Mouse (Mus musculus) neutrophil, adult 59 days (primary cell): ENCODE data around the gene Syvn1. TPM values are rescaled to one million over a fixed set of nuclear protein-coding genes. Genes with fewer than 3 reads are reported as not detected.

ENCODE experiments used
- total RNA-seq, 2 experiments: library from RNA; stranded (reverse); gene quantifications; 1 replicate in 1 of 2; 2 replicates in 1 of 2; pipeline ENCODE4 v1.2.4; 2023

Gene Syvn1
- total RNA-seq: 10 to 100 TPM; 45.6 to 51.2 TPM

GRCm38 (mm10) chr19:6046294-6047153 lies at the start of gene Syvn1:
TSS of gene Syvn1 (plus strand) at chr19:6046576.

GRCm38 (mm10) chr19:6015511-6016315 lies 30.7 kb upstream of the Syvn1 start, which contains the start of gene Capn1:
TSS of gene Capn1 (minus strand) at chr19:6015897.

GRCm38 (mm10) chr19:6057313-6058096 lies 11.1 kb downstream of the Syvn1 start, which contains the start of the genes Mrpl49 and Fau:
TSS of gene Mrpl49 (minus strand) at chr19:6057785.
TSS of gene Fau (plus strand) at chr19:6057844.

GRCm38 (mm10) chr19:6061021-6061533 lies 14.7 kb downstream of the Syvn1 start, which contains the start of gene Znhit2:
TSS of gene Znhit2 (plus strand) at chr19:6061192.

GRCm38 (mm10) chr19:6067724-6068415 lies 21.5 kb downstream of the Syvn1 start, which contains the start of gene Tm7sf2:
TSS of gene Tm7sf2 (minus strand) at chr19:6068373.

GRCm38 (mm10) chr19:6076564-6077393 lies 30.4 kb downstream of the Syvn1 start, which contains the start of gene Vps51:
TSS of gene Vps51 (minus strand) at chr19:6077231.

GRCm38 (mm10) chr19:6079983-6080480 lies 33.7 kb downstream of the Syvn1 start, which contains the start of gene Tmem262:
TSS of gene Tmem262 (plus strand) at chr19:6080033.

GRCm38 (mm10) chr19:6082156-6082555 lies 35.8 kb downstream of the Syvn1 start, which contains the start of gene Gm28374:
TSS of gene Gm28374 (minus strand) at chr19:6082256.

GRCm38 (mm10) chr19:6084478-6085248 lies 38.3 kb downstream of the Syvn1 start, which contains the start of the genes Zfpl1 and Cdca5:
TSS of gene Zfpl1 (minus strand) at chr19:6084956.
TSS of gene Cdca5 (plus strand) at chr19:6084983.

GRCm38 (mm10) chr19:6094119-6094518 lies 47.7 kb downstream of the Syvn1 start, which contains the start of gene AC131692.1:
TSS of gene AC131692.1 (plus strand) at chr19:6094419.

Other genes starting within 250 kb of the Syvn1 start
- gene Frmd8, start 171.3 kb upstream of the Syvn1 start, total RNA-seq: 10 to 100 TPM; 56.7 to 60.3 TPM
- 10 to 100 TPM; 54.1 to 58.0 TPM for gene Slc25a45, start 168.8 kb upstream of the Syvn1 start, total RNA-seq
- gene Tigd3, start 152.4 kb upstream of the Syvn1 start, total RNA-seq: 1 to 10 TPM; 1.6 to 2.0 TPM
- gene Dpf2, start 133.6 kb upstream of the Syvn1 start, total RNA-seq: 100 to 1,000 TPM; 109 to 122 TPM
- gene Cdc42ep2, start 121.8 kb upstream of the Syvn1 start, total RNA-seq: 1 to 10 TPM; 4.5 to 5.0 TPM
- 10 to 100 TPM; 30.9 to 35.0 TPM for gene Pola2, start 82.4 kb upstream of the Syvn1 start, total RNA-seq
- 1 to 10 TPM; 2.0 to 2.5 TPM for gene Slc22a20, start 60.4 kb upstream of the Syvn1 start, total RNA-seq
- 100 to 1,000 TPM; 247 to 265 TPM for gene Capn1, start 30.7 kb upstream of the Syvn1 start, total RNA-seq
- gene Mrpl49, start 11.2 kb downstream of the Syvn1 start, total RNA-seq: 10 to 100 TPM; 15.8 to 16.7 TPM
- 1,000 to 10,000 TPM; 1,540 to 1,651 TPM for gene Fau, start 11.3 kb downstream of the Syvn1 start, total RNA-seq
- 10 to 100 TPM; 11.2 to 11.7 TPM for gene Znhit2, start 14.6 kb downstream of the Syvn1 start, total RNA-seq
- gene Tm7sf2, start 21.8 kb downstream of the Syvn1 start, total RNA-seq: 1 to 10 TPM; 9.6 to 9.7 TPM
- 10 to 100 TPM; 70.3 to 87.1 TPM for gene Vps51, start 30.7 kb downstream of the Syvn1 start, total RNA-seq
- gene Tmem262, start 33.5 kb downstream of the Syvn1 start, total RNA-seq: not detected
- under 1 TPM in 1 of 2 experiments, not detected in 1; 0.71 TPM for gene Gm28374, start 35.7 kb downstream of the Syvn1 start, total RNA-seq
- gene Zfpl1, start 38.4 kb downstream of the Syvn1 start, total RNA-seq: 10 to 100 TPM; 38.5 to 39.7 TPM
- gene Cdca5, start 38.4 kb downstream of the Syvn1 start, total RNA-seq: 10 to 100 TPM; 26.1 to 30.9 TPM
- 1 to 10 TPM; 1.1 to 1.9 TPM for gene AC131692.1, start 47.8 kb downstream of the Syvn1 start, total RNA-seq
- under 1 TPM; 0.49 to 0.60 TPM for gene Naaladl1, start 59.2 kb downstream of the Syvn1 start, total RNA-seq
- gene Sac3d1, start 72.1 kb downstream of the Syvn1 start, total RNA-seq: 1 to 10 TPM; 5.2 to 6.0 TPM
- 10 to 100 TPM; 13.6 to 17.3 TPM for gene Snx15, start 81.7 kb downstream of the Syvn1 start, total RNA-seq
- gene Batf2, start 94.4 kb downstream of the Syvn1 start, total RNA-seq: under 1 TPM in 1 of 2 experiments, not detected in 1; 0.42 TPM
- gene Arl2, start 95.0 kb downstream of the Syvn1 start, total RNA-seq: 10 to 100 TPM; 11.0 to 12.8 TPM
- not detected for gene Majin, start 137.8 kb downstream of the Syvn1 start, total RNA-seq
- gene Gpha2, start 179.8 kb downstream of the Syvn1 start, total RNA-seq: not detected
- 10 to 100 TPM; 14.6 to 20.9 TPM for gene Ppp2r5b, start 189.3 kb downstream of the Syvn1 start, total RNA-seq
- gene Atg2a, start 195.1 kb downstream of the Syvn1 start, total RNA-seq: 100 to 1,000 TPM; 186 to 206 TPM
- 100 to 1,000 TPM; 224 to 254 TPM for gene Ehd1, start 230.1 kb downstream of the Syvn1 start, total RNA-seq